Mouse (Mus musculus): Measurements from ENCODE around the gene Spata13.

DNA sequence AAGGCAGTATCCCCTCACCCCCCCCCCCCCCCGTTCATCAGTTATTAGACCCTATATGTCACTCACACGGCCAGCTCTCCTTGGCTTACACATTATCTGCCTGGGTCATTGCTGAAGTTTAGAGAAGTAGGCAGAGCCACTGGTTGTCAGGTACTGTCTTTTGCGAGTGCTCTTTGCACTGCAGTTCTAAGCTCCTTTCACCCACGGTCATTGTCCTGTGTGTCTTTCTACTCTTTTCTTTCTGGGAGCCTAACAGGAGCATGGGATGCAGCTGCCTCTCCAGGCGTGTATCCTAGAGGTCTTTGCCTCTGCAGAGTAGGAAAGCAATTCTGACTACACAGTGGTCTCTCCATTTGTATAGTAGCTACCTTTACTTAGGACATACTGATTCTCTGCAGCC is 27.5 kb downstream of the Spata13 start:
- TF ChIP-seq GATA1 (IDR thresholded peaks at IDR 0.05; ENCODE audit: low read length) (no peak), TAL1 (IDR thresholded peaks at IDR 0.05; ENCODE audit: low read length) (no peak)

Data from erythroblast, embryonic 14.5 days (primary cell).